Mouse (Mus musculus) mouse trophoblast stem cell (cell line): ENCODE measurements around the gene Spata32.

ENCODE experiments used
- in situ Hi-C, 2 experiments: fragments of 300-500 bp; cut with MseI, MboI; formaldehyde crosslinking; loops; 2 replicates in 1 of 2; 3 replicates in 1 of 2; pipeline ENCODE4 v1.15.1; 2025

Gene Spata32

DNA sequence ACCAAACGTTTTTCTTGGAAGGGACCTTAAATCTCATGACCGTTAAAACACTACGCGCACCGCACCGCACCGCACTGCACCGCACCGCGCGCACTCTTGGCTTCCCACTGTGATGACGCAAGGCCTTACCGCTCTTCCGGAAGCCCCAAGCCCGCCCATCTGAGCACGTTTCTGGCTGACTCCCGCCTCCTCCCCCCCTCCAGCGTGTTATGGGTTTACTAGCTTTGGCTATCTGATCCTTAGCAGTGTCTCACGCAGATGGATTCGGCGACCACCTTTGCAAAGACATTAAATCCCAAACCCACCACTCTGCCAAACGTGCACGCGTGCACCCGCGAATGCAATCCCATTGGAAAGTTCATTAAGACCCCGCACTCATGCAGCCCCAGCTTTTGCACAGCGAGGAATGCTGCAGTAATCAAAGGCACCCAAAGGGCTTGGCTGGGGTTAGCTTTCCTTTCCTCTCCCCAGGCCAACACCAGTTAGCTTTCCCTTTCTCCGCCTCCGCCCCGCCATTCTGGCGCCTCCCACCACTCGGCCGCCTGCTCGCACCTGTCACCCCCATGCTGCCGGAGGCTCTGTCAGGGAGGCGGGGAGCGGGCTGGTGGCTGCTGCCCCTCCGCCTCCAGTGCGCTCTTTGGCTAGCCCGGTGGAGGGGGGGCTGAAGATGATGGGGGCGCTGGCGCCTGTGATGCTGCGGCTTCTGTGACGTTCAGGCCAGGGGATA, at the start of gene Spata32:
Gene Spata32 (minus strand): TSS at position 643 of the 727 bp plus-strand sequence.
- in situ Hi-C loops = no loop called here

DNA sequence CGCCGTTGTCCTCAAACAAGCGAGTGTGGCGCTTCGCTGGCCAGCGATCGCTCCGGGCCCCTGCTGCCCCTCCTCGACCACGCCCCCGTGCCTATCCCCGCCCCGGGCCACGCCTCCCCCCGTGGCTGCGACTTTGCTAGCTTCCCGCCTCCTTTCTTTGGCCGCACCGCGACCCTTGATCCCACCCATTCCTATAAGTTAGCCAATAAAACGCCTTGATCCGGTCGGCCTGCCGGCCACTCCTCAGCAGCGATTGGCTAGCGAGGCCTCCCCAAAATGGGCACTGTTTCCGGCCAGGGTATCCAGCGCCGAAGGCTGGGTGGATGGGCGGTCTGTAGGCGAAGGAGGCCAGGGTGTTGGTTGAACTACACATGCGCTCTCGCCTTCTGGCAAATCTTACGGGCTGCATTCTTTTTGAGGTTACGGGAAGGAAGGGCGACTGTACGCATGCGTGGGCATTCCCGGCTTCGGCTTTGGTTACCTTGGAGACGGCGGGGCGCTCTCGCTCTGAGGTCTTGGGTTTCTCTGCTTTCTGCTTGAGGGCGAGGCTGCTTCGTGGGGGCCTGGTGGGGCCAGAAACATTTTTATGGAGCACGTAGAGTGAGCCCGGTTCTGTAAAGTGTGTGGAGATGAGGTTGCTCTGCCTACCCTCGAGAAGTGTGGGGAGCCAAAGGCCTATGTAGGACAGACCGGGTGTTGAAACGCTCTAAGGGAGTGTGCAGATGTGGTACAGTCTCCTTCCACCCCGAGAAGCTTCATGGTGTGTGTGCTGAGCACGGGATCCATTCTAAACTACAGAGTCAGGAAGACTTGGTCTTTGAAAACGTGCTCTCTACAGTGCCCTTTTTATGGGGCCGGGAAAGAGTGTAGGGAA, 49.4 kb upstream of the Spata32 start, which contains the start of gene Map3k14:
Gene Map3k14 (minus strand): TSS at position 127 of the 874 bp plus-strand sequence.
- in situ Hi-C loops = no loop called here

DNA sequence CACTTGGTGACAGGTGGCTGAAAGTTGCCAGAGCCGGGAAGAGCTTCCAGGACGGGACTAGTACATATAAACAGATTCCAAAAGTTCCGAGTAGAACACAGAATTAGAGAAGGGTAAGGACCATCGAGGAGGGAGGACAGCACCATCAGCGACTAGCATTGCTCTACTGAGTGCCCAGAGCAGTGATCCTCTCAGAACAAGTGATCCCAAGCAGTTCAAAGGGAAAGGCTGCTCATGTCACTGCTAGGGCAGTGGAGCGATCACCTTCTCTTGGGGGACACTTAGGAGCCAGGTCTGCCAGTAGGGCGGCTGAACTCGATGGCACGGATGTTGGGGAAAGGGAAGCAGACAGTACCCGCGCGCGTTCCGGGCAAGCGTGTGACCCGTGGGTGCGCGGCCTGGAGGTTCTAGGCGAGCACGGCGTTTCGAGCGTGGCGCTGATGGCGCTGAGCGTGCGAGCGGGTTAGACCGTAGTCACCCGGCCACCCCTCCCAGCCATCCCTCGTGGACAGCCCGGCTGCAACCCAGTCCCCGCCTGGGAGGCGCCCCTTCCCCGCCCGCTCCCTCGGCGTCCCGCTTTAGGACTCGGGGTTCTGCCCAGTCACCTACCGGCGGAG, 48.6 kb upstream of the Spata32 start:
- in situ Hi-C loops = no loop called here

DNA sequence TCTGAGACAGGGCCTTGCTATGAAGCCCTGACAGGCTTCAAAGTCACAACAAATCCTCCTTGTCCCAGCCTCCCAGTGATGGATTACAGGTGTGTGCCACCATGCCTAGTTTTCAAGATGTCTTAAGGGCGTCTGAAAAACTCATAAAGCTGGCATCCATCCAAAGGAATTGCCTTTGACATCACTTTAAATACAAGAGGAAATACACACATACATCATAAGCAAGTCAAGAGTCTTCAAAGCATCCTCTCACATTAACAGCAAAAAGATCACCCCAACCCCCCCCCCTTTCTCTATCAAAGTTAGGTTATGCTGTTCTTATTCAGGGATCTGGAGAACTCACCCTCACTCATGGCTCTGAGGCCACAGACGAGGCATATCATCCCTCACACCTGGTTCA, 47.6 kb upstream of the Spata32 start:
- in situ Hi-C loops = no loop called here

DNA sequence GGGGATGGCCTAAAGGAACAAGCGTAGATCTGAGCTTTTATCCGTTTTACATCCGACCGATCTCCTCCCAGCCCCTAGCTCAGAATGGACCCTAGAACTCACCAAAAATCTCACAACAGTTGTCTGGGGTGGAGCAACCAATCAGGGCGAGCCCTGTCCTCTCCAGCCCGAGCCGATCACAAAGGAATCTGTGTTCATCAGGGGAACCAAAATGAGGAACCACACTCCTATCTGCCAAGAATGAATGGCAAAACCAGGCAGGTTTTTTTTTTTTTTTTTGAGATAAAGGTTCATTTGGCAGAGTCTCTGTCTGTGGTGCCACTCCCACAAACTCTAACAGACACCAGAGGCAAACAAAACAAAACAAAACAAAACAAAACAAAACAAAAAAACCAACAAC, 47.0 kb upstream of the Spata32 start:
- in situ Hi-C loops = no loop called here

DNA sequence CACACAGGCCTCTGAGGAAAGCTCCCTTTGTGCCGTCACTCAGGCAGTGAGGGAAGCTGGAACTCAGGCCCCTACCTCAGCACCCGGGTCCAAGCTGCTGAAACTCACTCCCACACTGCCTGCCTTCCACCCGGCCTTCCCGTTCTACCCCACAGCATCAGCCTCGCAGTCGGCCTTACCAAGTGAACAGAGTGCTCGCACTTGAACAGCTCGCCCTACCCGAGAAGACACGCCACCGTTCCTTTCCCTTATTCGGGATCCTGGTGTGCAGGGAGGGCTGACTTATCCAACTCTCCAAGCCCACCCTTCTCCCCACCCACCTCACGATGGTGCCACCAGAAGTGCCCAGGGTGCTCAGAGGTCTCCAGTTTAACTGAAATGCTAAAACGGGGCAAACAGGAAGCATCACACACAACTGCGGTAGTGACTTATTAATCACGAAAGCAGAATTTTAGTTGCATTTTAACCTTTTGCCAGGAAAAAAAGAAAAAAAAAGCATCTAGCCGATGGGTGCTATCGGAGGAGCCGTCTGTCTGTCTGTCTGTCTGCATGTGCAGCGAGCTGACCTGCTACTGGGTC, 46.3 kb upstream of the Spata32 start:
- in situ Hi-C loops = no loop called here

DNA sequence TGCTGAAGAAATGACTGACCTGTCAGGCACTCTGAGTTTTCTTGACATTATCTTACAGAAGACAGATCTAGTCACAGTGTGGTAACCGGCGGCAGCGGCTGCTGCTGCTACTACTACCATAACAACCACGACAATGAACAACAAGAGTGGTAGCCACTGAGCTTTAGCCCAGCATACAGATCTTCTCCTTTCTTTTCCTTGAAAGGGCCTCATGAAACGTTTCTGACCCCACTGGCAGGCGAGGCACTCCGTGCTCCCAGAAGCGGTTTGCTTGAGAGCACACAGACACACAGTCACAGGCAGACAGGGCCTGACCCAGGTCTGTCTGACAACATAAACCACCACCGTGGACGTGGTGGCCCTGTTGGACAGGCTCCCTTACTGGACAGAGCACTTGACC, 45.3 kb upstream of the Spata32 start:
- in situ Hi-C loops = no loop called here

DNA sequence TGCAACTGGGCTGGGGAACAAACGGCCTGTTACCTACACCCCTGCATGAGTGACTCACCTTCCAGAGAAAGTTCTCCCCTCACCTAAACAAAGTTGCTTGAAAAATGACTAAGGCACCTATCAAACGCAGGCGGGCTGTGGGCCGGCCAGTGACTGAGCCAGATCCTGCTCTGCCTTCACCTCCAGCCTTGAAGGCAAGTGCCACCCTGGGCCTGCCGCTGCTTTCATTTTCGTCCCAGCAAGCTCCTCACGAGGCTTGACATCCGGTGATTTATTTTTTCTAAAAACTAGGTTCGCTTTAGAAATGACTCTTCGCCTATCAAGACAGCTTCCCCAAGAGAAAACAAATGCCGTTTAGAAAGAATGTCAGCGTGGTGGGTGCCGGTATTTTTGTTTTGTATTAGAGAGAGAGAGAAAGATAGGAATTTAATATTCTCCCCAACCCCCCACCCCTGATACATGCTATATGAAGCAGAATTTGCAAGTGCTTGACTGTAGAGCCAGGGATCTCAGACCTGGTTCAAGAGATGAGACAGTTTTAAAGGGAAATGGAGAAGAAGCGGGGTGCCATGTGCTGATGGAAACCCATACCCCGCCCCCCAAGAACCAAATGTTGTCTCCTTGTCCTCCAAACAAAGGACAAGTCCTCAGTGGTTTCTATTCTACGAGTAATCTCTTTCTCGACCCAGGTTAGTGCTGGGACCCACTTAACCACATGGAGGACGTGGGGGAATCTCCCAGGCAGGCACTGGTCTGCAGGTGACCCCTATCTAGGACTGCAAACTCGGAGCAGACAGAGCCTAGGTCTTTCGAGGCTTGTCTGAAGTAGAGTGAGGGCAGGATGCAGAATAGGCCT, 44.4 kb upstream of the Spata32 start:
- in situ Hi-C loops = no loop called here

DNA sequence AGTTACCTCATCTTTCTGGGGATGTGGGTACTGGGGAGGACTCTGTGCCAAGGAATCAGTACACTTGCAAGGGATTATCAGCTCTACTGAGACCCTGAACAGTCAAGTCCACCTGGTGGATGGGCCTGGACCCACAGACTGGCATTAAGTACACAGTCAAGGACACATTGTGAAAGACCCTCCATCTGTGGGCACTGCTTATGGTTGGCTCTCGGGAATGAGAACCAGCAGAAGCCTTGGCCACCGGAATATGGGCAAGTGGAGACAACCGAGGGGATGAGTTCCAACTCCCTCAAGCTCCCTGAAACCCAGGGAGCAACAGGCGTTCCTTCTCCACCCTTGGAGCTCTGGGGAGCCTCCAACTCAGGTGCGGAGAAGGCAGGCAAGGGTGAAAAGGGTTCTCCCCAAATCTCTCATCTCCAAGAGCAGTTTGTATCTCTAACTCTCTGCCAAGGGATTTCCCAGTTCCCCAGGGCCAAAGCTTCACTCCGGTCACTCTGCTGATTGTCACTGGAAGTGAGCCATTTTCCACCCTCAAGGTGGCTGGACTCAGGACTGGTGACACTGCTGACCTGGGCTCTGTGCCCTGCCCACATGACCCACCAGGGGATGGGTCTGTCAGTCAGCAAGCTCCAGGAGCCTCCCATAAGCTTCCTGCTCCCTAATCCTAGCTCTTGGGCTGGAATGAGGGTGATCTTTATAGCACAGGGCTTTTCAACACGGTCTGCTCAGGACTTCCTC, 43.6 kb upstream of the Spata32 start:
- in situ Hi-C loops = no loop called here

DNA sequence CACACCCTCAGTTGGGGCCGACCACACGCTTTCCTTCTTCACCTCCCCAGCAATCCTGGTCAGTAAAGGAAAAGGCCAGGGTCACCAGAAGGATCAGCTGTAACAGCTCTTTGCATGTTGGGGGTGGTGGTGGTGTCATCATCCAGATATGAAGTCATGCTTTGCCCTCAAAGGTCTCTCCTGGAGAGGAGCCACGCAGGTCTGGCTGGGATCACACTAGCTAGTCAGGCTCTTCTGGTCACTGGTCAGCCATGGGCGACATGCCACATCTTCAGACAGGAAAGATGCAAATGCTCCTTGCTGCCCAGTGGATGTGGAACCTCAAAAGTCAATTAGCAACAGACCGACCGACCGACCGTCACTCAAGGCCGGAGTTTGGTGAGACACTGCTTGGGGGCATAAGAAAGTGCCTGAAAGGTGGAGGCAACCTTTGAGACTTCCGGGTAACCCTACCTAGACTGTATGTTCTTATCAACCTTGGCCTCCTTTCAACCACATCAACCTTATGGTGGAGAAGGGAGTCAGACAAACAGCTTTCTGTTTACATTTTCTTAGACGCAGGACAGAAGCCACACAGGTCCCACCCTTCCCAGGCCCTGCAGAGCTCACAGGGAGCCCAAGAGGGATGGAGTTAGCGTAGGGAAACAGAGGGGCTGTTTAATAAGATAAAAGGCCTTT, 42.4 kb upstream of the Spata32 start:
- in situ Hi-C loops = no loop called here

DNA sequence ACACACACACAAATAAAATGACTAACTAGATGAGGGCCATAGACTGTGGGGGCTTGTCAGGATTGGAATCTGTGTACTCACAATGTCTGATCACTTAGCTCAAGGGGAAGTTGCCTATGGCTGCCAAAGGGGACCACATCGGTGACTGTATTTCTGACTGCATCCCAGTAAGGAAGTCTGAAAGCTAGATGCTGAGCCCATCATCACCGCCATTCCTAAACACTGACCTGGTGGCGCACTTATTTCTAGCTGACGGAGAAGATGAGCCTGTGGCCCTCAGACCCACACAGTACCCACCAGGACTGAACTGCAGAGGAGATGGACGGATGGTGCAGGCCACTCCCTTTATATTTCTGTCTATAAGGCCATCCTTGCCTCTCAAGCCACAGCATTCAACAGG, 41.8 kb upstream of the Spata32 start:
- in situ Hi-C loops = no loop called here

DNA sequence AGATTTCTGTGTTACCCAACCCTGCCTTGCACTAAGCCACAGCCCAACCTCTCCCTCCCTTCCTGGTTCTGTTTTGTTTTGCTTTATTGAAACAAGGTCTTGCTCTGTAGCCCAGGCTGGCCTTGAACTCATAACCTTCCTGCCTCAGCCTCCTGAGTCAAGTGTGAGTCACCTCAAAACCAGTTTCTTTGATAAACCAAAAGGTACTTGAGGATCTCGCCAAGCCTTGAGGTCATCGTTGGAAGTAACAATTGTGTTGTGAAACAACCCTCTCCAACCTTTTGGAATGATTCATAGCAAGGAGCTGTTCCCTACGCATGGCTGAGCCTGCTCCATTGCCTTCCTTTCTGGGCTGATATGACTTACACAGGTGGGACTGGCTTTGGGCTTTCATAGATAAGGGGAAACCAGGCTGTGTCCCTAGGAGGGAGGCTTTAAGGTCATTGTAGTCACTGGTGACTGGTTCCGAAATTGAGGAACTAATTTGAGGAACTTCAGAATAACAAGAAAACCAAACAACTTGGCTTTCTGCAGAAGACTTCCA, 39.8 kb upstream of the Spata32 start:
- in situ Hi-C loops = no loop called here

DNA sequence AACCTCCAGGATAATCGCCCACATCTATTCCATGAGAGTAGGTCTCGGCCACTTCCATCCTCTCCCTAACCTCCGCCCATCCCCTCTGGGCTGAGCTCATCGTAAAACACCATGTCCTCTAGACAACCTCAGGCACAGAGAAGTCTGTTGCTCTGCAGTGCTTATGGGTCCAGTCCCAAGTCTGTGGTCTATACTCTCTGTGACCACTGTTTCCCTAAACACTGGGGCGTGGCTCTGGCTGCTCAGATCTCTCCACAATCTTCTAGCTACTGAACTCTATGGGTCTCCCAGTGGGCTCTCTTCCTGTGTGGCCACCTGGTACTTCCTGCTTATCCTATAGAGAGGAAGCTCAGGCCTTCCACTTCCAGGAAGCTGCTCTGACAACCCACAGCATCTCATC, 35.4 kb upstream of the Spata32 start:
- in situ Hi-C loops = no loop called here

DNA sequence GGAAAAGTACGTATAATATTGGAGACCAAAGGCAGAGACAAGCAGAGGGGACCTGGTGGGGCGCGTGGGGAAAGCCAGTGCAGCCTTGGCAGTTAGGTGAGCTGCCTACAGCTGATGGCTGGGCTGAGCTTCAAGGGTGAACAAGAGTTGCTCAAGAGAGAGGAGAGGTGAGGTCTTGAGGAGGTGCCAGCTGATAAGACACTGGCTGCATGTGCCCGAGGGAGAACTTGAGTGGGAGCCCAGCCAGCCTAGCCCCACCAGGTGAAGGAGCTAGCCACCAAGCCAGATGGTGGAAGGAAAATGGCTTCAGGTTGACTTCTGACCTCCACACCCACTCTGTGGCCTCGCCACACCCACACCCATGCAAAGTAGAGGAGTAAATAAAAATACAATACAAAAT, 34.1 kb upstream of the Spata32 start:
- in situ Hi-C loops = no loop called here

DNA sequence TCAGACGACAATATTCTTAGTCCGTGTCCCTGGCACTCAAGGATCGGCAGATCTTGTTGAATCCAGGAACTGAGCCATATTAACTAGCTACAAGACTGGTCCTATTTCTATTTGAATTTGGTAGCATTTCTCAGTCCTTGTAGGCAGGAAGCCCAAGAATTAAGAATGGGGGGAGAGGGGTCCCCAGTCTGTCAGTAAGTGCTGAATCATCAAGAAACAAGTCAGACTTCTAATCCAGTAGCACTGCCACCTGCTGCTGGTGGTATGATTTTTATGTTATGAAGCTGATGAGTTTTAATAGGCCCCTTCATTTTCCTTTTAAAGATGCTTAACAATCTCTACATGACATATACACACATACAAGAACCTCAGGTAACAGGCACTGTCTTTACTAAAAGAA, 32.1 kb upstream of the Spata32 start:
- in situ Hi-C loops = no loop called here

DNA sequence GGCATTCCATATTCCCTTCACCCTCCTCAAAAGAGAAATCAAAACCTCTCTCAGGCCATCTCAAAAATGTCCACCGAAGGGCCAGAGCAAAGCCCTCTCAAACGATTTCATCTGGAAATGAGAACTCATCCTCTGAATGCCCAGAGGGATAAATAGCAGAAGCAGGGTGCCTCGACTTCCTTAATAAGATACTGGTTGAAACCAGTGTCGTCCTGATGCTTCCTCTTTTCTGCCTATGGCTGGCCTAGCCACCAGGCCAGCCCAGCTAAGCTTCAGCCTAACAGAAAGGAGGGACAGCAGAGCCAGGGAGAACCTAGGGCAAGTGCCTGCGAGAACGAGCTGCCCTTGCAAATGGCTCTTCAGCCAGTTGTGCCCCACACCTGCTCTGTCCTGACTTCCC, 31.3 kb upstream of the Spata32 start:
- in situ Hi-C loops = no loop called here

DNA sequence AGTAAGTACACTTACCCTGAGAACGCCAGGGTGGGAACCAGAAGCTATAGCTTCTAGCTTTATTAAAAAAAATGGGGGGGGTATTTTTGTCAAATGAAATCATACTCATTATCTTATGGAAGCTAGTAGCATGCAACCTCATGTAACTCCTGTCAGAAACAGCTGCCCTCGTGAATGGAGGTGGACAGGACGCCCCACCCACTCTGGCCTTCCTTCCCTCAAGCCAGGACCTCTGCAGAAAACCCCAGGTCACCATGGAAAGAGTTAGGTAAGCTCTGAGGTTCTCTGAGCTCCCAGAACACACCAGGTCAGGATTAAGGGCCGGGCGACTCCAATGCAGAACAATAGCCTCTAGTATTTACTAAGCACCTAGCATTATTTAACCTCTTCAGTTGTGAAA, 30.6 kb upstream of the Spata32 start:
- in situ Hi-C loops = no loop called here

DNA sequence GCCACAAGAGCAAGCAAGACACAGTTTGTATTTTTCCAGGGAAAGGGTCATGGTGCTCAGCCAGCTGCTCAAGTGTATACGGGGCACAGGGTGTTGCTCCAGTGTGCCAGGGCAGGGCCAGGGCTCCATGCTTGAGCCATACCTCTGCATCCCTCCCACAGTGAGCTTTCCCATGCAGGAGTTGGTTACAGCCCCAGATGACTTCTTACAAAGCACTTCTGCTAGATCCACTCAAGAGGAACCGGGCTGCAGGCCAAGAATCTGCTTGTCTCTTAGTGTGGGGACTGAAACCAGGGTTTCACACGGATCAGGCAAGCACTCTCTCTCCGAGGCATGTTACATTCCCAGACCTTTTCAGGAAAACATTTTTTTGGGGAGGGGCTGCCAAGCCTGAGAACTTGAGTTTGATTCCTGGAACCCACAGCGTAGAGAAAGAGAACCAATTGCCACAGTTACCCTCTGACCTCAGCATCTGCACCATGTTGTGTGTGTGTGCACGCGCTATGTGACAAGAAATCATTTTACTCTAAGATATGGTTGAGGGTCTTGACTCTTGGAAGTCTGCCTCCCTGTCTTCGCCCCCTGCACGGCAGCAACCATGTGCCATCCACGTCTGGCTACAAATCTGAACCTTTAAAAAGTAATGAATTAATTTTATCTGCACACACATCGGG, 29.4 kb upstream of the Spata32 start:
- in situ Hi-C loops = no loop called here

DNA sequence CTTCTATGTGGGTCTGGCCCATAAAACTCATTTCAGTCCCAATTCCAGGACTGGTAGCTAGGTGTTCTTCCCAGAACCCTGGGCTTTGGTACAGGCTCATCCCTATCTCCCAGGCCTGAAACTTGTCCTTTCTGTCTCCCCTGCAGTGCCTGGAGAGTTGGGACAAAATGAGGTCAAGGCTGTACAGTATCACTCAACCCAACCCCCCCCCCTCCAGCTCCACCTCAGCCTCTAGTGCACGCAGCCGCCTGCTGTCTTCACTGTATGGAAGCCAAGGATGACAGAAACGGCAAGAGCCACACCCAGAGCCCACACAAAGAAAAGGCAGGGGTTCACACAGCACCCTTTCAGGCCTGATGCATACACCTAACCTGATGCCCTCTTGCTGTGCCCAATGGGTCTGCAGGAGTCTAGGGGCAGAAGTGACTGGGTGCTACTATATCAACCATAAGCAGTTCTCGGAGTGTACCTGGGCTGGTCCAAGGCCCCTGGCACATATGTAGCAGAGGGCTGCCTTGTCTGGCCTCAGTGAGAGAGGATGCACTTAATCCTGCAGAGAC, 28.6 kb upstream of the Spata32 start:
- in situ Hi-C loops = no loop called here
